Comparison of ENCODE assay signal across 10 mouse cellular contexts in the genomic region with DNA sequence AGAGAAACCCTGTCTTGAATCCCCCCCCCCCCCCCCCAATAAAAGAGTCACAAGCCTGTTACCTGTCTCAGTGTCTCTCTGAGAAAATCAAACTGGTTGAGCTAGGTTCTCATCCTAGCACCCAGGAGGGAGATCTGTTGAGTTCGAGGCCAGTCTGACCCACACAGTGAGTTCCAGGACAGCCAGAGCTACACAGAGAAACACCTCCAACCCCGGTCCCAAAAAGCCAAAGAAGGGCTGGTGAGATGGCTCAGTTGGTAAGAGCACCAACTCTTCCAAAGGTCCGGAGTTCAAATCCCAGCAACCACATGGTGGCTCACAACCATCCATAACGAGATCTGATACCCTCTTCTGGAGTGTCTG. TPM values are rescaled to one million over a fixed set of nuclear protein-coding genes. Genes with fewer than 3 reads are reported as not detected.
DNase-seq lines count a peak whose midpoint lies in the region; ATAC-seq lines count a peak whose summit lies in the region.
"Had no signal": no experiment of that assay in that cellular context is flagged by ENCODE, and none has a peak within 500 bp of the region (broad histone marks: within the 10 kb centered on the region; RNA-seq: fewer than 3 reads in every experiment).

No protein-coding gene starts in this region.

- no peak overlapping the region for H3K4me3 ChIP-seq in heart, embryonic 16.5 days (ENCODE audit: low read length)
- no peak overlapping the region for H3K4me3 ChIP-seq in midbrain, embryonic 13.5 days (replicated peaks)
- H3K4me3 ChIP-seq in midbrain, embryonic 11.5 days (ENCODE audit: low read depth, low read length) = no peak overlapping the region
- no peak overlapping the region for H3K4me3 ChIP-seq in limb, embryonic 10.5 days
- no peak overlapping the region for H3K4me3 ChIP-seq in stomach, embryonic 14.5 days (ENCODE audit: low read depth, low read length)

- WGBS in heart, embryonic 16.5 days = 61% methylated on average over 4 of the region's 4 CpGs
- WGBS in midbrain, embryonic 13.5 days = 63% methylated on average over 4 of the region's 4 CpGs
- WGBS in midbrain, embryonic 11.5 days = 65% methylated on average over 4 of the region's 4 CpGs
- 62% methylated on average over 4 of the region's 4 CpGs for WGBS in limb, embryonic 10.5 days
- 68% methylated on average over 4 of the region's 4 CpGs for WGBS in stomach, embryonic 14.5 days

- H3K4me2 ChIP-seq in heart, embryonic 16.5 days (ENCODE audit: low read depth, low read length) = no peak overlapping the region; the same call in 1 of the 2 replicates
- peak overlapping the region; percentile 50; the same call in 1 of the 2 replicates for H3K4me2 ChIP-seq in midbrain, embryonic 13.5 days (replicated peaks)
- no peak overlapping the region for H3K4me2 ChIP-seq in midbrain, embryonic 11.5 days
- no peak overlapping the region for H3K4me2 ChIP-seq in stomach, embryonic 14.5 days (replicated peaks; ENCODE audit: low read depth, low read length)

- no peak for ATAC-seq in heart, embryonic 16.5 days (replicated peaks; ENCODE audit: extremely low read depth, insufficient read depth, low FRiP score)
- no peak for ATAC-seq in midbrain, embryonic 13.5 days
- ATAC-seq in midbrain, embryonic 11.5 days (ENCODE audit: low FRiP score) = no peak; the same call in 1 of the 2 replicates
- no peak for ATAC-seq in stomach, embryonic 14.5 days (ENCODE audit: insufficient number of reproducible peaks, insufficient read depth, low FRiP score, low read depth)

- no peaks in the 10 kb centered on the region for H3K9me3 ChIP-seq in heart, embryonic 16.5 days (replicated peaks; ENCODE audit: control insufficient read depth, low read length)
- no peaks in the 10 kb centered on the region for H3K9me3 ChIP-seq in midbrain, embryonic 13.5 days
- no peaks in the 10 kb centered on the region for H3K9me3 ChIP-seq in midbrain, embryonic 11.5 days (ENCODE audit: control insufficient read depth, low read length)
- no peaks in the 10 kb centered on the region for H3K9me3 ChIP-seq in limb, embryonic 10.5 days (replicated peaks)
- no peaks in the 10 kb centered on the region for H3K9me3 ChIP-seq in stomach, embryonic 14.5 days (ENCODE audit: control insufficient read depth, low read depth, low read length)

- H3K27me3 ChIP-seq in heart, embryonic 16.5 days (ENCODE audit: control insufficient read depth, insufficient read depth, low read length) = no peaks in the 10 kb centered on the region
- H3K27me3 ChIP-seq in midbrain, embryonic 13.5 days = no peaks in the 10 kb centered on the region
- H3K27me3 ChIP-seq in midbrain, embryonic 11.5 days (ENCODE audit: control insufficient read depth, insufficient read depth, low read length) = no peaks in the 10 kb centered on the region
- H3K27me3 ChIP-seq in limb, embryonic 10.5 days (ENCODE audit: low read depth, poor library complexity, severe bottlenecking) = no peaks in the 10 kb centered on the region
- no peaks in the 10 kb centered on the region for H3K27me3 ChIP-seq in stomach, embryonic 14.5 days (ENCODE audit: control insufficient read depth, insufficient read depth, low read length)

- H3K36me3 ChIP-seq in heart, embryonic 16.5 days (ENCODE audit: control insufficient read depth, insufficient read depth) = no peaks in the 10 kb centered on the region
- no peaks in the 10 kb centered on the region for H3K36me3 ChIP-seq in midbrain, embryonic 13.5 days
- H3K36me3 ChIP-seq in midbrain, embryonic 11.5 days (ENCODE audit: control insufficient read depth, insufficient read depth, low read length) = no peaks in the 10 kb centered on the region
- no peaks in the 10 kb centered on the region for H3K36me3 ChIP-seq in limb, embryonic 10.5 days
- H3K36me3 ChIP-seq in stomach, embryonic 14.5 days (ENCODE audit: control insufficient read depth, insufficient read depth, low read length) = no peaks in the 10 kb centered on the region

- no peaks in the 10 kb centered on the region for H3K4me1 ChIP-seq in heart, embryonic 16.5 days (ENCODE audit: control insufficient read depth, insufficient read depth, low read length)
- peaks cover 3% of the 10 kb centered on the region; the same call in 1 of the 2 replicates for H3K4me1 ChIP-seq in midbrain, embryonic 13.5 days (replicated peaks)
- H3K4me1 ChIP-seq in midbrain, embryonic 11.5 days (ENCODE audit: control insufficient read depth, insufficient read depth, low read length) = no peaks in the 10 kb centered on the region
- H3K4me1 ChIP-seq in limb, embryonic 10.5 days = no peaks in the 10 kb centered on the region
- H3K4me1 ChIP-seq in stomach, embryonic 14.5 days (ENCODE audit: control insufficient read depth, insufficient read depth, low read length) = no peaks in the 10 kb centered on the region

- no peak for DNase-seq in heart, adult 11 months
- no peak for DNase-seq in midbrain, embryonic 11.5 days (ENCODE audit: low spot score, missing footprints)
- DNase-seq in limb, embryonic 10.5 days (ENCODE audit: low spot score) = no peak
- DNase-seq in gastrocnemius, adult 8-10 months (ENCODE audit: low spot score in 2 of 2) = no peak
- DNase-seq in ovary, postnatal 10 days (ENCODE audit: low spot score) = no peak
- DNase-seq: cerebellum, adult 2 months had no signal

- no peak overlapping the region; the same call in 1 of the 2 replicates for H3K9ac ChIP-seq in heart, embryonic 16.5 days (ENCODE audit: low read length)
- no peak overlapping the region for H3K9ac ChIP-seq in midbrain, embryonic 13.5 days (replicated peaks)
- H3K9ac ChIP-seq in midbrain, embryonic 11.5 days (ENCODE audit: low read length) = no peak overlapping the region
- no peak overlapping the region for H3K9ac ChIP-seq in stomach, embryonic 14.5 days (replicated peaks; ENCODE audit: low read depth, low read length)

- peak overlapping the region; percentile 74 for H3K27ac ChIP-seq in heart, embryonic 16.5 days (ENCODE audit: low read length)
- H3K27ac ChIP-seq in midbrain, embryonic 13.5 days = peak overlapping the region; percentile 60; the same call in 1 of the 2 replicates
- no peak overlapping the region for H3K27ac ChIP-seq in midbrain, embryonic 11.5 days (ENCODE audit: low read depth, low read length)
- peak overlapping the region; percentile 61 for H3K27ac ChIP-seq in limb, embryonic 10.5 days
- peak overlapping the region; percentile 67; the same call in 1 of the 2 replicates for H3K27ac ChIP-seq in stomach, embryonic 14.5 days (ENCODE audit: low read length)

RNA-seq across cellular contexts. Expression of a gene that starts 20.5 kb away (rescaled TPM):
- 36.5 and 39.9 TPM in 2 replicates for polyA plus RNA-seq in heart, embryonic 16.5 days (2015; fragmentation: Nextera tagmentation; extraction: Ambion mirVana)
- polyA plus RNA-seq in midbrain, embryonic 13.5 days (2015; fragmentation: Nextera tagmentation; extraction: Ambion mirVana) = 29.1 and 29.2 TPM in 2 replicates
- 103 and 104 TPM in 2 replicates for polyA plus RNA-seq in midbrain, embryonic 11.5 days (2014; fragmentation: Nextera tagmentation; extraction: Ambion mirVana)
- 116 and 124 TPM in 2 replicates for polyA plus RNA-seq in limb, embryonic 10.5 days (2016; fragmentation: Nextera tagmentation; extraction: Ambion mirVana)
- 54.5 and 55.0 TPM in 2 replicates for polyA plus RNA-seq in stomach, embryonic 14.5 days (2014; fragmentation: Nextera tagmentation; extraction: Ambion mirVana)
- total RNA-seq in gastrocnemius, adult 8-10 months (2022) = not detected

RNA-seq across cellular contexts. Expression of a gene that starts 46.9 kb away (rescaled TPM):
- polyA plus RNA-seq in heart, embryonic 16.5 days (2015; fragmentation: Nextera tagmentation; extraction: Ambion mirVana) = 420 and 513 TPM in 2 replicates
- 558 and 623 TPM in 2 replicates for polyA plus RNA-seq in midbrain, embryonic 13.5 days (2015; fragmentation: Nextera tagmentation; extraction: Ambion mirVana)
- 780 and 794 TPM in 2 replicates for polyA plus RNA-seq in midbrain, embryonic 11.5 days (2014; fragmentation: Nextera tagmentation; extraction: Ambion mirVana)
- 842 and 1,039 TPM in 2 replicates for polyA plus RNA-seq in limb, embryonic 10.5 days (2016; fragmentation: Nextera tagmentation; extraction: Ambion mirVana)
- 1,401 and 1,488 TPM in 2 replicates for polyA plus RNA-seq in stomach, embryonic 14.5 days (2014; fragmentation: Nextera tagmentation; extraction: Ambion mirVana)
- total RNA-seq in gastrocnemius, adult 8-10 months (2022) = 100 to 1,000 TPM; 486 to 610 (median 547) TPM

RNA-seq across cellular contexts. Expression of a gene that starts 48.8 kb away (rescaled TPM):
- 36.8 and 39.9 TPM in 2 replicates for polyA plus RNA-seq in heart, embryonic 16.5 days (2015; fragmentation: Nextera tagmentation; extraction: Ambion mirVana)
- polyA plus RNA-seq in midbrain, embryonic 13.5 days (2015; fragmentation: Nextera tagmentation; extraction: Ambion mirVana) = 10.2 and 10.4 TPM in 2 replicates
- polyA plus RNA-seq in midbrain, embryonic 11.5 days (2014; fragmentation: Nextera tagmentation; extraction: Ambion mirVana) = 7.5 and 8.4 TPM in 2 replicates
- 6.2 and 9.2 TPM in 2 replicates for polyA plus RNA-seq in limb, embryonic 10.5 days (2016; fragmentation: Nextera tagmentation; extraction: Ambion mirVana)
- 18.9 and 19.4 TPM in 2 replicates for polyA plus RNA-seq in stomach, embryonic 14.5 days (2014; fragmentation: Nextera tagmentation; extraction: Ambion mirVana)
- total RNA-seq in gastrocnemius, adult 8-10 months (2022) = 1 to 10 TPM; 3.1 to 5.9 (median 4.6) TPM

RNA-seq across cellular contexts. Expression of a gene that starts 49.0 kb away (rescaled TPM):
- 0.85 and 0.95 TPM in 2 replicates for polyA plus RNA-seq in heart, embryonic 16.5 days (2015; fragmentation: Nextera tagmentation; extraction: Ambion mirVana)
- 0.31 and 0.83 TPM in 2 replicates for polyA plus RNA-seq in midbrain, embryonic 13.5 days (2015; fragmentation: Nextera tagmentation; extraction: Ambion mirVana)
- 0.34 and 0.40 TPM in 2 replicates for polyA plus RNA-seq in midbrain, embryonic 11.5 days (2014; fragmentation: Nextera tagmentation; extraction: Ambion mirVana)
- 0.09 and 0.25 TPM in 2 replicates for polyA plus RNA-seq in limb, embryonic 10.5 days (2016; fragmentation: Nextera tagmentation; extraction: Ambion mirVana)
- 0.30 and 1.3 TPM in 2 replicates for polyA plus RNA-seq in stomach, embryonic 14.5 days (2014; fragmentation: Nextera tagmentation; extraction: Ambion mirVana)
- total RNA-seq in gastrocnemius, adult 8-10 months (2022) = not detected
- polyA plus RNA-seq: small intestine, adult 2 months had no signal
